Mouse (Mus musculus) cerebellum, postnatal 25 days (tissue): ENCODE data around the gene Mrps23.
A peak's percentile ranks its signal among the peaks of the same experiment; 100 is the strongest.

ENCODE experiments used
- DNase-seq, 2 experiments: peaks; one replicate each; pipeline ENCODE4 v3.0.0; 2021; ENCODE audit warnings: mixed read lengths in 2 of 2

The Mrps23 gene

DNA sequence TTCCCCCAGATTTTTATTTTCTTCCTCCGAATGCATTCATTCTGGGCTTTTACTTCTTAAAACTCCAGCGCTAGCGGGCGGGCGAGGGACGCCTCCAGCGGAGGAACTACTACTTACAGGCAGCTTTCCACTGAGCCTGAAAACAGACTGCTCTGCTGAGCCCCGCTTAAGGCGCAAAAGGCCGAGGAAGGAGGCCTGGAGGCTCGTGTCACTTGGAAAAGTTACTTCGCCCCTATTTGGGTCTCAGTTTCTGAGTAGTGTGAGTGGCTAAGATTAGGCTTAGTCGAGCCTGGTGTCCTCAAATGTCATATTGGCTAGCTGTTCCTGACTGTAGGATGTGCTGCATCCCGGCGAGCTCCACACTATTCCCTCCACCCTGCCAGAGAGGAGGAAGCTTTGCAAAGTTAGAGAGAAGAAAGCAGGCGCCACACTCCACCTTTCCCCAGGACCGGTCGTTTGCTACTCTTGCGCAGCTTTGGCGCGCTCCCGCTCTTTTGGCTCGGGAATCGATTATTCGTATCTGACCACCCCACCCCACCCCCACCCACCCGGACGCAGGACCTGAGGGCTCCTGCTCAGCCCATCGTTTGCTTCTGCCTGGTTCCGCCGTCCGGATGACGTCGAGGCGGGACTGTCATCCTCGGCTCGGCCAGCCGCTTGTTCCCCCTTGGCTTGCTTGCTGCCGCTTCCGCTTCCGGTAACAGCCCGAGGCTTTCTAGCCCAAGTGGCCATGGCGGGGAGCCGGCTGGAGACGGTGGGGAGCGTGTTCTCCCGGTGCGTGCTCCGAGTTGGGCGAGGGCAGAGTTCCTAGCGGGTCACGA lies at the start of gene Mrps23:
TSS of gene Mrps23 (plus strand) at position 677 of the 821 bp plus-strand sequence.
- peak; percentile 91 to 95 for DNase-seq

DNA sequence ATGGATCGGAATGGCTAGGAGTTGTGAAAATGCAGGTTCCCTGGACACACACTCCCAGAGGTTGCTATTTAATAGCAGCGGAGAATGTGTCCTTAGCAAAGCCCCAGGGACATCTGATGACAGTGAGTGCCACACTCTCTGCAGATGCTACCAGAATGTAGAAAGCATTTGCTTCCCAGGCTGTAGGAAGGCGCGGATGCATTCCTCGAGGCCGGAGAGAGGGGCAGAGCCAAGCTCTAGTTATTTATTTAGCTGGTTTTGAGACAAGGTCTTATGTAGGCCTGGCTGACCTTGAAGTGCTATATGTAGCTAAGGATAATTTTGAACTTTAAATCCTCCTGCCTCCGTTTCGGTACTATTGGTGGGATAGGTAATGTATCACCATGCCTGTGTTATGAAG lies 49.7 kb upstream of the Mrps23 start:
- no peak for DNase-seq

DNA sequence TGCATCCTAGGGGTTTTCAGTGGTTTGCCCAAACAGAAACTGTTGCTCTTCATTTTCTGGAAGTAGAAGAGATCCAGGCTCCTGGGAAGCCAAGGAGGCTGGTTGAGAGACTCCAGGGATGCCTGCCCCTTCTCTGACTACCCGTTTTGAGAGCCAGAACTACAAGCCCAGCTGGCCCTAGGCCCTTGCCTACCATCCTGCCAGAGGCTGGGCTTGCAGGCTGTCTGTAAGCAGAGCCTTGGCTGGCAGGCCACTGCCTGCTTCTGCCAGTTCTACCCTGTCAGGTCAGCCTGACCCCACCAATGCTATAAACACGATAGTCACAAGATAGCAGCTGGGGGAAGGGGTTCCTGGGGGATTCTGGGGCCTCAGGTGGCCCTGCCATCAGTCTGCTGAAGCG lies 48.7 kb upstream of the Mrps23 start:
- peak in 1 of 2 experiments; percentile 60 for DNase-seq

DNA sequence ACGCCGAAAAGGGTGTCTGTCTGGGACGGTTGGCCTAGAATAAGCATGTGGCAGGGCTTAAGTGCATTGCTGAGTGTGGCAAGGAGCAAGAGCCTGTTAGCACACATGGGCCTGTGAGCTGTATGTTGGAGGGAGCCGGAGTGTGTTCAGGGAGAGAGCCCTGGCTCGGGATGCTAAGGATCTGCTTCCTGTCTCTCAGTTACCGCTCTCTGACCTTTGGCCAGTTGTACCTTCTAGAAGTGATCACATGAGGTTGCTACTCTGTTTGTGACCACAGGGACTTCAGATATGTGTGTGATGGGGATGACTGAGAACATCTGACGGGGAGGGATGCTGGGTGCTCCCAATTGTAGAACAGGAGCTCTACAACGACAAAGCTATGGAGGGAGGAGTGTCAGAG lies 48.2 kb upstream of the Mrps23 start:
- DNase-seq = no peak

DNA sequence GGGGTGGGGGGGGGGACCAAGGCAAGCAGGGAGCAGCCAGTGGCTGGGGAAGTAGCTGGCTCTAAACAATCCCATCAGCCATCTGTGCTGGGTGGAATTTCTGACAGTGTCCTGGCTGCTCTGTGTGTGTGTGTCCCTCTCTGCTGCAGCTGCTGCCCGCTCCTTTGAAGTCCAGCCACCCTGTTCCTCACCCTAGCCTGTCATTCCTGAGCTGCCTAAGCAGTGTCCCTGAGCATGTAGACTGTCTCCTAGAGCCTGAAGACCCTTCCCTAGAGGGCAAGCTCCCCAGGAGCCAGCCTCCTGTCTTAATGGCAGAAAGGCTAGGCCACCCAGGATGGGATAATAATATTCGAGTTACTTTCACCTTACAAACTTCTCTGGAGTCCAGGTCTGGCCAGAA lies 47.8 kb upstream of the Mrps23 start:
- no peak for DNase-seq

DNA sequence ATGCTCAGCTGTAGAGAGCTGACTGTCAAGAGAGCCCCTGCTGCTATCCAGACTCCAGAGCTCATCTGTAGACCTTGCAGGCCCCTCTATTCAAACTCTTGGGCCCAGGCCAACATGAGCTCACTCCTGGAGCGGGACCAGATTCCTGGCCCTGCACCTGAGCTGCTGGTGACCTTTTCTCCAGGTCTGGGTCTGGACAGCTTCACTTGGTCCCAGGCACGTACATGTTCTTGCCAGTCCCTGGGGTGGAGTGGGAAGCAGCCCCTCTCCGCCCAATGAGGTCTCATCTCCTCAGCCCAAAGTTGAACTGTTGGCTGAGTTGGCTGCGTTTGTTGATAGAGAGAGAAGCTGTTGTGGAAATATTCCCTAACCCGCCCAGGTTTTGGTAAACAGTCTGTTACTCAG lies 45.3 kb upstream of the Mrps23 start:
- peak; percentile 67 to 73 for DNase-seq

DNA sequence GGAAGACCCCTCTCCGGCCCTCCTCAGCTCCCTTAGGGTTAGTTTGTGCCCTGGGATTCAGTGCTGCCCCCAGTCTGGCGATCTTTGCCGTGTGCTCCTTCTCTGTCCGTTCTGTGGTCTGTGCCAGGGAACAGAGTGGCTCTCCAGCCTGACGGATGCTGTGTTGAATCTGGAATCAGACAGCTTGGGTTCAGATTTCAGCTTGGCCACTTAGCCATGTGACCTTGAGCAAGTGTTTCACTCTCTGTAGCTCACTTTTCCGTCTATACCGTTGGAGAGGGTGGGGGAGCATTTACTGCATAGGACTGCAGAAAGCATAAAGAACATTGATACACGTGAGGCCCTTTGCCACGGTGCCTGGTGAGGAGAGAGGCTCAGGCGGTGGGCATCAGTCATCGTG lies 44.8 kb upstream of the Mrps23 start:
- DNase-seq = peak in 1 of 2 experiments; percentile 34

DNA sequence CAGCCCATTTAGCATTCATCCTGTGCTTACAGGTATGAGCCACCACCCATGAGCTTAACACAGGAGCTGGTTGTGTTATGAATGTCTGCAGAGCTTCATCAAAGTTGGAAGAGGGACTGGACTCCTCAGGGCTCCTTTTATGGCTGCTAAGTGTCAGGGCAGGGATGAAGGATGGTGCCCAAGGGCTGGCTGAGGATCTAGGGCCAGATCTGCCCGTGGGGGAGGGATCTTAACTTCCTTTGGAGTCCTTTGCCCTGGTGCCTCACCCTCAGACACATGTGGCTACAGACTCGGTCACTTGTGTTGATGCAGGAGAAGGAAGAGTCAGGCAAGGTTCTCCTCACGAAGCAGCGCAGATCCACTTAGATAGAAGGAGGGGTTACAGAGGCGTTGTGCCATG lies 43.9 kb upstream of the Mrps23 start:
- DNase-seq = peak in 1 of 2 experiments; percentile 15

DNA sequence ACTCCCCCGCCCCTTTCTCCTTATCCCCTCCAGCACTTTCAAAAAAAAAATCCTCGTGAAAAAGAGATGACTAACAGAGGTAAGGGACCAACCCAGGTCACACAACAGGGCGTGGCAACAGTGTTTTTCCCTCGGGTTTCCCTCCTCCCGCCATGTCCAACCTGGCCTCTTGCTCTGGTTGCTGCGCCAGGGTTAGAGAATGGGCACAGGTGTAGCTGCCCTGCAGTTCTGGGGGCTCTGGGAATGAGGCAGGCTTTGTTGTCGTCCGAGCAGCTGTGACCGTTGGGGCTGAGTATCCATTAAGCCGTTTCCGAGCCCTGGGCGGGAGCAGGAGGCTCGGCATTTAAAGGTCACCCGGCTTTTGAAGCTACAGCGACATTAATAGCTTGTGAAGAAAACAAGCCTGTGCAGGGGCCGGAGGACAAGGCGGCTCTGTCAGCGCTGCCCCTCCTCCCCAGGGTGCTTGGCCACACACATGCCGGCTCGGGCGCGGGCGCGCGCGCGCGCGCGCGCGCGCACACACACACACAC lies 43.1 kb upstream of the Mrps23 start:
- peak; percentile 81 to 85 for DNase-seq

DNA sequence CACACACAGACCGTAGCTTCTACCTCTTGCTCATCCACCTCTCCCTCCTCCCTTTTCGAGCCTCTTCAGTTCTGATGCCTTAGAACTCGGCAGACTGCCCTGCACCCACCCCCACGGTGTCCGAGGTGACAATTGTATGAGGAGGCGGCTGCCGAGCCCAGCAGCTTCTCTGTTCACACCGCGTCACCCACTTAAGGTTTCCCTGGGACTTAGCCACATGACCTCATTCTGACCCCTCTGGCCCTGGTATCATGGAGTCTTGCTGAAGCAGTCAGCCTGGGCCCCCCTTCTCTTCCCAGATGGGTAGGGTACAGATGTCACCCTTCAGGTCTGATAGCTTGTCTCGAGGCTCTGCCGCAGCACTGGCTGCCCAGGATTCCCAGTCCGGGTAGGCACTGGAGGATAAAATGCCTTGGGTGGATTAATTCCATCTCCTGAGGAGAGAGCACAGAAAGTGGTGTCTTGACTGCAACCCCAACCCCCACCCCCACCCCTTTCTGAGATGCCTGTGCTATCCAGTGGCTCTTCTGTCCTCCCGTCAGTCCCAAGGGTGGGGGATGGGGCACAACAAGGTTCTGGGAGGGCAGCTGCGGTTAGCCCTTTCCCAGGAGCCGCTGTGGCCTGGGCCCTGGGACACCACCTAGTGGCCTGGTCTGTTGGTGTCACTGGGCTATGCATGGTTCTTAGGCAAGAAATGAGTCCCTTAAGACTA lies 42.4 kb upstream of the Mrps23 start:
- DNase-seq = peak; percentile 92 to 97

DNA sequence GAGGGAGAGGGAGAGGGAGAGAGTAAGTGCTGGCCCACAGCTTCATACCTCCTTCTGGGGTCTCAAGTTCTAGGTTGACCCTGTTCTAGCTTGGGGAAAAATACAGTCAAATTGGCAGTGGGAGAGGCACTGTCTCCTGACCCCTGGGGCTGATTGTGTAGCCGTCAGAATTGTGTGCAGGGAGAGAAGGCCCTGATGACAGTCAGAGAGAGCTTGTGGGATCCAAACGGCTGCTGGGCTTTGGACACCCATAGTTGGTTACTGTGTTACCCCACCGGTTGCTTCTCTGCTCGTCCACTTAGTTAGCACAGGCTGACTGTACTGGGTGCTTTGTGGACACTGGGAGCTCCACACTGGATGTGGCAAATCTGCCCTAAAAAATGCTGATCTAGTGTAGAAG lies 41.4 kb upstream of the Mrps23 start:
- DNase-seq = peak in 1 of 2 experiments; percentile 22

DNA sequence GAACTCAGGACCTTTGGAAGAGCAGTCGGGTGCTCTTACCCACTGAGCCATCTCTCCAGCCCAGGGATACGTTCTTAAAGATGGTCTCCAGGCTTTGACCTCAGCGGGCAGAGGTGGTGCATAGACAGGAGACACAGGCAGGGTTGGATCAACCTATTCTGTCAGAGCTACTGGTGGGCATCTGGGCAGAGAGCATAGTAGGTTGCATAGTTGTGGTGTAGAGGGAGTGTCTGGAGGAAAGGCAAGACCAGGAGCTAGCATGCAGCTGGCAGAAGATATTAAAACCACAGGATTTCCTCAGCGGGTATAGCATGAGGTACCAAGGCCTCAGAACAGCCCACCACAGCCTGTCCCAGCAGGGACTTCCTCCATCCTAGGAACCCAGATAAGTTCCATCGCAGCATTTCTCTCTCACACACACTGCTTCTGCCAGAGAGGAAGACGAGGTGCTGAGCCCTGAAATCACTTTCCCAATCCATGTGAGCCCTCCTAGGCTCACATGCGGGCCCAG lies 39.9 kb upstream of the Mrps23 start:
- no peak for DNase-seq

DNA sequence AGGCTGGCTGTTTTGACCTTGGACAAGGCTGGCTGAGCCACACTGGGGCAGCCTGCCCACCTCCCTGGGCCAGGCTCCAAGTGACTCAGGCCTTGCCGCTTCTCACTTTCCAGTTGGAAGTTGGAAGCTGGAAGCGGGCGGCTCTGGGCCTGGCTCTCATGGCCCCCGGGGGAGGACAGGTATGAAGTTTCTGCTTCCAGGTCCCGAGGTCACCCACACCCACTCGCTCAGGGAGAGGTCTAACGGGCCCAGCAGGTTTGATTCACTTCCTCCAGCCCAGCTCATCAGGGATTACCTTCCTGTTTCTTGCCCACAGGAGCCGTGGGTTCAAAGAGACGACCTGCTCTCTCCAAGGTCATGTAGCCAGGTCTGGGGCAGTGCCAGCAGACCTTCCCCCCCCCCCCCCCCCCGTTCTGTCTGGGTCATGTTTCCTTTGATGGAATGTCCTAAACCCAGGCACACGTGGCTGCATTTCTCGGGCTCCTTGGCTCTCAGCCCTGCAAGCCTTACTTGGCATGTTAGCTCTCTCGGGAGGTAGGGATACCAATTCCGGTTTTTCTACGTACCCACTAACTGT lies 39.3 kb upstream of the Mrps23 start:
- DNase-seq = peak; percentile 75 to 86

DNA sequence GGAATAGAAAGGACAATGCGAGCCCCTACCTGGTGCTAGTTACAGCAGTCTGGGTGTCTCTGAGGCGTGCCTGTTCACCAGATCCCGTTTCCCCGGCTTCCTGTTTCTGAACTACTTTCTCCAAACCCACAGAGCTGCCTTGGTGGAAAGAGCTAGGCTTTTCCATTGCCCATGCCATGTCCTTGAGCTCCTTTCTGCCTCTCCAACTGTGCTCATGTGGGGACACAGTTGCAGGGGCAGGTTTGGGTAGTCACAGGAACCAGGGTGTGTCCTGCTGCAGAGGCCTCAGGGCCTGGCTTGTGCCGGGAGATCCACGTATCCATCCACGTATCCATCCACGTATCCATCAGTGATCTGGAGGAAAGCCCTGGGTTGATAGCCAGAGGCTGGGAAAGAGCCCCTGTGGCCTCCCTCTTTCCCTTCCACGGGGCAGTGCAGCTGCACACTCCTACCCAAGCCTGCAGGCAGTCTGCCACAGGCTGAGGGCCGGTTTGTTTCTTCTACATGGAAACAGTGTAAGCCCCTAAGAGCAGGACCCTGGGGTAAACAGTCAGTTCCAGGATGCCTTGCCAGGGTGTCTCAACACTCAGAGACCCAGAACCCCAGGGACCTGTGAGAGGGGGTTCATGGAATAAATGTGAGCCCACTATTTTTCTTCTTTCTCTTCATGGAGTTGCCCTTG lies 38.4 kb upstream of the Mrps23 start:
- DNase-seq = no peak

DNA sequence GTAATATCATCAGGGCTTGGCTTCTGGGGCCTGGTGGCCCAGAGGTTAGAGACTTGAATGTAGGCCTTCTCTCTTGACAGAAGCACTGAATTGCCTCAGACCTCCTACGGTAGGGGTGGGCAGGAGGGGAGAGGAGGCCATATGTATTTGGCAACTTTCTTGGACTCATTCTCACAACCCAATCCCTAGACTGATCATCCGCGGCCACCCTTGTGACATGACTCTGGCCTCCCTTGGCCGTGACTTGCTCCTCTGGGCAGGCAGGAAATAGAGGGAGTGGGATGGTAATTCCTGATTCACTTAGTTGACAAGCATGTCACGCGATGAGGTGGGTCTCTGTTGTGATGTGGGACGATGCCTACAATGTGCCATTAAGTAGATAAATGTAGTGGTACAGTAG lies 37.7 kb upstream of the Mrps23 start:
- DNase-seq = no peak

DNA sequence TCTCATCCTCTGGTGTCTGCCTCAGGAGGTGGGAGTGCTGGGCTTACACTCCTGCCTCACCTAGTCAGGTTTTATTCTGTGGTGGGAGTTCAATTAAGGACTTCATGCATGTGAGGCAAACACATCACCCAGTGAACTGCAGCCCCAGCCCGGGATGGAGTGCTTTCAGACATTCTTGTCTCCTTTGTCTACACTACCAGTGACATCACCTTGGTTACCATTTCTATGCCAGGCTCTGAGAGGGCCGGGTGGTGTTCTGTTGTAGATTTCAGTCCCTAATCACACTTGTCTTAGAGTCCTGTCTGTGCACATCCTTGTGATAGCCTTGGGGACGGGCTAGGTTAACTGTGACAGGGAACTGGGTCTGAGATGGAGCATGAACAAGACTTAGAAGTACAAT lies 35.6 kb upstream of the Mrps23 start:
- no peak for DNase-seq

DNA sequence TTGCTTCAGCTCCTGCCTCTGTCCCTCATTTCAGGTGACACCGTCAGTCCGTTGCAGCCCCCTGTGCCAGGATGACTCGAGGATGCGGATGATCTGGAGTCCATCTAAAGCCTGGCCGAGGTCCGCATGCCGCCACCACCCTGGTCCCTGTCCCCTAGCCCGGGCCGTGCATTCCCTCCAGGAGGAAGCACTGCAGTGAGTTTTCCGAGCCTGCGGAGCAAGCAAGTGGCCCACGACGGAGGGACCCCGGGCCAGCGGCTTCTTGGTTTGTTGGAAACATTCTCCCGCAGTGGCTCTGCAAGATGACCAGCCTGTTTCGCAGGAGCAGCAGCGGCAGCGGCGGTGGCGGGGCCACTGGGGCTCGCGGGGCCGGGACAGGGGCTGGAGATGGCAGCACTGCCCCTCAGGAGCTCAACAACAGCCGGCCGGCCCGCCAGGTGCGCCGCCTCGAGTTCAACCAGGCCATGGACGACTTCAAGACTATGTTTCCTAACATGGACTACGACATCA lies 34.6 kb upstream of the Mrps23 start:
- no peak for DNase-seq

DNA sequence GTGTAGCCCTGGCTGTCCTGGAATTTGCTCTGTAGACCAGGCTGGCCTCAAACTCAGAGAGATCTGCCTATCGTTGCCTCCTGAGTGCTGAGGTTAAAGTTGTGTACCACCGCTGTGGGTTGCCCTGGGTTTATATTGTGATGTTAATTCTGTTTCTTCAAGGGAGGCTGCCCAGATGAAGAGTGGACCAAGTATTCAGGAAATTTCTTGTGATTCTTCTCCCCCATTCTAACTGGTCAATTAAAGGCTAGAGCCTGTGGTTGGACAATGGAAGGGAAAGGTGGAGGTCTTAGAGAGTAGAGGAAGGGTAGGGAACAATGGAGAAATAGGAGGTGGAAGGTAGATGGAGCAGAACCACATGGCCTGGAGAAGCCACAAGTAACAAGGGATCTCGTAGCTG lies 33.6 kb upstream of the Mrps23 start:
- no peak for DNase-seq

DNA sequence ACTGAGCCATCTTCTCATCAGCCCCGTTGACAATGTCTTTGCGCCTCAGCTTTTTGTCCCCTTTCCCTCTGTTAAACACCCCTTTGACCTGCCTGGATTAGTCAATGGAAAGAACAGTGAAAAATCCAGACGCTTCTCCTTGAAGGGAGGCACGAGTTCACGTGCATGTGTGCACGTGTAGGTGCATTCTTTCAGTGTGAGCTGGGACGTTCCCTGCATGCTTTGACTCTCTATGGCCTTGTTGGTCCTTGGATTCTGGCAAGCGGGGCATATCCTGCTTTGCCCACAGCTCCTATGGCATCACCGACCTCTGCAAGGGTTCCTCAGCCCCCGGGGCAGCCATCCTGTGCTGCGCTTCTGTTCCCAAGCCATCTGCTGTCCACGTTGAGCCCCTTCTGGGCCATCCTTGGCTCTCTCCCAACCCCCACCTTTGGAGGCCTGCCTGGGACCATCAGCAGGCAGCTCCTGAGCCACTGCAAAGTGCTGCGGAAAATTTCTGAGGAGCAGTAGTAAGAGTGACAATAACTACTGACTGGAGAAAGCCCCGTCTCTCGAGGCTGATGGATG lies 32.2 kb upstream of the Mrps23 start:
- peak in 1 of 2 experiments; percentile 68 for DNase-seq

DNA sequence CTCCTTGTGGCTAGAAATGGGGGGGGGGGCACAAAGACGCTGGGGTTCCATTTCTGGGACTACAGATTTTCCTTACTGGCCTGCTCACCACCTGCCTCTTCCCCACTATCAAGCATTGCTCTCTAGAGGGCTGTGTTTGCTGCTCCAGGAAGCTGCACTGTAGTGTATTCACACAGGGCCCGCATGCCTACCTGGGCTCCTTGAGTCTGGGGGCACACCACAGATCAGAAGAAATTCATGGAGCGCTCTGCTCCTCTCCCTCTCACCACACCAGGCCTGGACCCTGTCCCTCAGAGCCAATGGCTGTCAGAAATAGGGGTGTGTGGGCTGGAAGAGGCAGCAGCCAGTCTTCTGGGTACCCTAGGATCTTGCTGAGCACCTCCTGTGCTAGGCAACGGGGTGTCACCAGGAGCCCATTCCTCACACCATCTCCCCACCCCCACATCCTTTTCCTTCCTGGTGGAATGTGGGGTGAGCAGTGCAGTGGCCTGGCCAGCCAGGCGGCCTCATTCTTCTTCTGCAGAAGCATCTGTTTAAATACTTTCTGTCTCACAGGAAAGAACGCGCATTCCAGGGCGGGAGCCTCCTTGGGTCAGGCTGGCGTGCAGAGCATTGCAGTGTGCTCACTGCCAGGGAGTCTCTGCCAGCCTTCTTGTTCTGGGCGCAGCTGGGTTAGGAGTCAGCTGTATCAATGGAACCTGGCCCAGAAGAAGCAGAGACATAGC lies 31.4 kb upstream of the Mrps23 start:
- DNase-seq = no peak

DNA sequence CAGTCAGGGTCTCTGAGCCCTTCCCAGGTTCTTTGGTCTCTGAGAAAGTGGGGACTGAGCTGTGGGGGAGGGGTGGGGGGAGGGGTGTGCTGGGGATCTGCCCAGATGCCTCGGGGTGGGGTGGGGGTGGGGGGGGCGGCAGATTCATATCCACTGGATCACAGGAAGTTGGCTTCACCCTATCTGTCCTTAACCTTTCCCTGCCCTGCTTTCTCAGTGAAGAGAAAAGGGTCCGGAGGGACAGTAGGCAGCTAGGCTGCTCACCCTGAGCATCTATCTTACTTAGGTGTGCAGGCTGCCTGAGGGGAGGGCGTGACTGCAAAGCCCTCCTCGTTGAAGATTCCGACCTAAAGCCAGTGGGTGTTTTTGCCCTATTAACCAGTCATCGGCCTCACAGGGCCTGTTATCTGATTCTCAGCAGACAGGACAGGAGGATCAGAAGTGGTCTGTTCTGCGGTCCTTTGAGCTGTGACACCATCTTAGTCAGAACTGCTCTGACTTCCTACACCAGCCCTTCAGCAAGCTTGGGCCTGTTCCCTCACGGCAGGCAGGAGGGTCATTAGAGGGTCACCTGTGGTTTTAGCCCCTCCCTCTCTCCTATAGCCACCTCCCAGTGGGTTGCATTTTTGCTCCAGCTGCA lies 30.7 kb upstream of the Mrps23 start:
- DNase-seq = no peak
